Mouse (Mus musculus): Measurements from ENCODE around the gene Rnf152.

DNA sequence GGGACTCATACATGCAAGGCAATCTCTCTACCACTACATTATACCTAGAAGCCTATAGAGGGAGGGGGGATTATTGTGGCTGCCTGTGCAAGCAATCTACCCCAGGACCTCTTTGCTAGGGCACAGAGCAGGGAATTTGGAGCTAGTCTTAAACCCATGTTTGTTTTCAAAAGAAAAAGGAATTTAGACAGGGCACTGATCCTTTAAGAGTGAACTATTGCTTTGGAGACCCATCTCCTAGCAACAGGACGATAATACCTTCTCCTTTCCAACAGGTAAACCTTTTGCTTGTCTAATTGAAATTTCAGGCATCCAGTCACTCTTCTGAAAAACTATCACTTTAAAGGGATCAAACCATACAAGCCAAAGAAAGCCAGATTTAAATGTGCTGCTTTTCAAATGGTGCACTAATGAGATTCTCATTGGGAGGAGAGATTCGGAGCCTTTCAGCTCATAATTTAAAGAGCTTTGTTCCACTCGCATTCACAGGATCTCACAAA is 110.4 kb downstream of the Rnf152 start:
- TF ChIP-seq POLR2A (IDR thresholded peaks at IDR 0.05; ENCODE audit: insufficient read depth, low read depth, low read length), result no peak
- no peak for TF ChIP-seq CTCF (IDR thresholded peaks at IDR 0.05)
- TF ChIP-seq EP300 (IDR thresholded peaks at IDR 0.05; ENCODE audit: insufficient read depth, low read depth, low read length), result no peak
